Mouse (Mus musculus) embryo, embryonic 10 days (tissue): ENCODE results near the gene Cryba2.
A peak's percentile ranks its signal among the peaks of the same experiment; 100 is the strongest.

Experiments used
- DNase-seq: peaks from one replicate; pipeline ENCODE4 v3.0.0-alpha.2; 2015; ENCODE audit warnings: low spot score

Cryba2 gene

GRCm38 (mm10) chr1:74884196-74885141, 8.5 kb downstream of the Cryba2 start:
- DNase-seq = peak; percentile 41

GRCm38 (mm10) chr1:74883441-74883840, 9.5 kb downstream of the Cryba2 start:
- DNase-seq = no peak

- DNase-seq = peak; percentile 23
These were observed 10.1 kb downstream of the Cryba2 start for GRCm38 (mm10) chr1:74882828-74883227.

DNA sequence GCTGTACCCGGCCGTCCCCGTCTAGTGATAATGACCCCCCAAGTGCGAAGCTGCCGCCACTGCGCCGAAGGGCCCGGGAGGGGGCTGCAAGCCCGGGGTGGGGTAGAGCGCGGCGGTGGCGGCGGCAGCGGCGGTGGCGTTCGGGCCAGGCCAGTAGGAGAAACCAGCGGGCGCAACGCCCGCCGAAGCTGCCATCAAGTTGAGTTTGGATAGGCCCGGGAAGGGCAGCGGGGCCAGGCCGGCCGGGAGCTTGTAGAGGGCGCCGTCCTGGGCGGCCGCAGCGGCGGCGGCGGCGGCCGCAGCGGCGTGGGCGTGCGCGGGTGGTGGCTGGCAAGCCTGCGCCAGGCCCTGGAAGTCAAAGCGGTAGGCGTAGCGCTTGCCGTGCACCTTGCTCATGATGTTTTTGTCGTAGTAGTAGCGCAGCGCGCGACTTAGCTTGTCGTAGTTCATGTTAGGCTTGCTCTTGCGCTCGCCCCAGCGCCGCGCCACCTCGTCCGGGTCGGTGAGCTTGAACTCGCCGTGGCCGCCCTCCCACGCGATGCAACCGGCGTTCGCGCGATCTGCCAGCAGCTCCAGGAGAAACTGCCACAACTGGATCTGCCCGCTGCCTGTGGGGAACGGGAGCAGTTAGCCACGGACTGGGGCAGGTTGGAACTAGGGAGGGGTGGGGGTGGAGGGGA, 10.7 kb downstream of the Cryba2 start:
- peak; percentile 28 for DNase-seq

GRCm38 (mm10) chr1:74880785-74881360, 12.1 kb downstream of the Cryba2 start:
- peak; percentile 92 for DNase-seq

- no peak for DNase-seq
These were observed 15.7 kb downstream of the Cryba2 start for GRCm38 (mm10) chr1:74877199-74877598.

DNA sequence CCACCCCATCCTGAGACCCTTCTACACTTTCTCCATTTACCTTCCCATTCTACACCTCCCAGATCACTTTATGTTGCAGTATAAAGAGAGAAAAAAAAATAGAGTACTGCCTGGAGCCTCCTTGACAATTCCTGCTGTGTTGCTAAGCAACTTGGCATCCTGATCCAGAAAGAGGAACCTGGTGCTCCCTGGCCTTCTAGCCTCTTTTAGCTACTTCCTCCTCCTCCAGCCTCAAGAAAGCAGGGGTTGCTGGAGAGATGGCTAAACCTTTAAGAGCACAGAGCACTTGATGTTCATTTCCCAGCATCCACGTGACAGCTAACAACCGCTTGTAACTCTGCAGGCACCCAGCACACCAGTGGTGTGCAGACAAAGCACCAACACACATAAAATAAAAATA, 20.7 kb downstream of the Cryba2 start:
- DNase-seq = no peak

DNA sequence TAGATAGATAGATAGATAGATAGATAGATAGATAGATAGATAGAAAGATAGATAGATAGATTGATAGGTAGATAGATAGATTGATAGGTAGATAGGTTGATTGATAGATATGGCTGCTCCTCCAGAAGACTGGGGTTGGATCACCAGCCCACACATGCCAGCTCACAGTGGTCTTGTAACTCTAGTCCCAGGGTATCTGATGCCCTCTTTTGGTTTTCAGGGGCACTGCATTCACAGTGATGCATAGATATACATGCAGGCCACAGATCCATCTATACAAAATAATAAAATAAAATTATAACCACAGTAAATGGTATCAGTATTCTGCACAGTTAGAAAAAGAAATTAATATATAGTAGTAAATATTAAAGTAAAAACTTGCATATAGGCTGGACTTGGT, 31.2 kb downstream of the Cryba2 start:
- DNase-seq = no peak

GRCm38 (mm10) chr1:74859223-74859984, 33.5 kb downstream of the Cryba2 start:
- DNase-seq = no peak

DNA sequence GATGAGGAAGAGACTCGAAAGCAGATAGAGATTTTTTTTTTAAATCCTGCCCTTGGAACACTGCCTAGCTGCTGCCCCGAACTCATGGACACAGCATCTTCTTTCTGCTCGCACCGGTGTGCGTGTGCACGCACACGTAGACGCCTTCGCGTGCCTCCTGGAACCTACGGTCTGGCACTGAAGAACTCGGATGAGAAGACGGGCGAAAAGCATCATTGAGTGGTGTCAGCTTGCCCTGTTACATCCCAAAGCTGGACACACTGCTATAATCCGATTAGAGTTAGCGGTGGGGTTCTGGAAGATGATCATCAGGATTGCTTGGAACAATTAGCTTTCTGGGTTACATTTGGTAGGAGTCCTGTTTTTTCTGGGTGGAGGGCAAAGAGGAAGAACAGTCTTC, 34.1 kb downstream of the Cryba2 start:
- DNase-seq = no peak

- DNase-seq = peak; percentile 90
These were observed 34.7 kb downstream of the Cryba2 start for GRCm38 (mm10) chr1:74858171-74858719.

GRCm38 (mm10) chr1:74857677-74858076, 35.3 kb downstream of the Cryba2 start:
- DNase-seq = no peak

DNA sequence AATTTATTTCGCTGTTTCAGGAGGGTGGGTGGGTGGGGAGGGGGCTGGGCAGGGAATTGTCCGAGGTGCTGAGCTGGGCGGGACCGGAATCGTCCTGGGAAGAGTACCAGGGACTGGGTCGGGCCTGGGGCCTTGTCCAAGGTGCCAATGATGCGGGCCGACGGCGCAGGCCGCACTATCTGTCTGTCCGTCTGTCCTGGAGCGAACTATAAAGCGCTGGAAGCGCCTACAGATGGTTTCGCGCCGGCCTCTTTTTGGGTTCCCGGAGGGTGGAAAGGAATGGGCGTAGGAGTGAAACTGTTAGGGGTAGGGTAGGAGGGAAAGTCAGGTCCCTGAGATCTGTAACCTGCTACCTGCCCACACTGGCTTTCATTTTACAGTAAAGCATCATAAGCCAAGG, 35.7 kb downstream of the Cryba2 start:
- DNase-seq = no peak

- no peak for DNase-seq
These were observed 36.2 kb downstream of the Cryba2 start for GRCm38 (mm10) chr1:74856791-74857190.

DNA sequence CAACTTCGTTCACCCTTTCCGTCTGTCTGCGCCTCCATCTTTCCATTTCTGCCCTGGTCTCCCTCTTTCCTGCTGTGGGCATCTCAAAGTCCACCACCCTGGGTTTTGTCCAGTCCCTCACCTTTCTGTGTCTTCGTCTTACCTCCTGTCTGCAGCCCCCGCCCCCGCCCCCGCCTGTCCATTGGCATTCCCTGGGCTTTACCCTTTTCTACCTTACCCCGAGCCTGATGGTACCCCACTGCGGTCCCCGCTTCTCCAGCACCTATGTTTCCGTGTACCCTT, 36.6 kb downstream of the Cryba2 start:
- no peak for DNase-seq

GRCm38 (mm10) chr1:74855651-74856438, 37.1 kb downstream of the Cryba2 start:
- DNase-seq = peak; percentile 23

DNA sequence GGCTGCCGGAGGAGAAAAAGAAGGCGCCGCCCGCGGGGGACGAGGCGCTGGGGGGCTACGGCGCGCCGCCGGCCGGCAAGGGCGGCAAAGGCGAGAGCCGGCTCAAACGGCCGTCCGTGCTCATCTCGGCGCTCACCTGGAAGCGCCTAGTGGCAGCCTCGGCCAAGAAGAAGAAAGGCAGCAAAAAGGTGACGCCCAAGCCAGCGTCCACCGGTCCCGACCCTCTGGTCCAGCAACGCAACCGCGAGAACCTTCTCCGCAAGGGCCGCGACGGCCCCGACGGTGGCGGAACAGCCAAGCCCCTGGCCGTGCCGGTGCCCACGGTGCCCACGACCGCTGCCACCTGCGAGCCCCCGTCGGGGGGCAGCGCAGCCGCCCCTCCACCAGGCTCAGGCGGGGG, 37.8 kb downstream of the Cryba2 start:
- peak; percentile 50 for DNase-seq

DNA sequence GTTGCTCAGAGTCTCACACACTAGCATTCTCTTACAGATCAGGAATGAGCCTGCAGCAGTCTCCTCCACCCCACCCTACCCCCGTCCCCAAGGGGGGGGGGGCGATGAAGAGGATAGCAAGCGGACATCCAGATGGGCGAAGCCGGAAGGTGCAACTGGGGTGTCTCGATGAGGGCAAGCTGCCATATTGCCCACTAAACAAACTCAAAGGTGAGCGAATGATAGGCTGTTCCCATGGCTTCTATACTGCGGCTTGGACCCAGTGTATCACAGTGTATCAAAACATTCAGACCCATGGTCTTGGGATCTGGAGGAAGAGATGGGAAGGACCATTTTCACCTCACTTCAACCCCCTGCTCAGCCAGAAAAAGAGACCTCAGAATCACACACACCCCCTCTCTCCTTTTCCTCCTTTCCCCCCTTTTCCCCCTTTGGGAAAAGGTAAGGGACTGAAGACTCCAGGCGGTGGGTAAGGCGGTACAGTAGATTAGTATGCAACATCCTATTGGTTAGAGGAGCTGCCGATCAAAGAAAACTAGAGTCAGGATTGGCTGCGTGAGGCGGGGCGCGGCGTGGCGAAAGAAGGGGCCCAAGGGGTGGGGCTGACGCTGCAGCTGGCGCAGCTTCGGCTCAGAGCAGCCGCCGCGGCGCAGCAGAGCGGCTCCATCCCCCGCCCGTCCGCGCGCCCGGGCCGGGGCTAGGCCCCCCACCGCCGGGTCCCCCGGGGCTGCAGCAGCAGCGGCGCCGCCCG, 38.5 kb downstream of the Cryba2 start, which contains the start of gene Cdk5r2:
TSS of gene Cdk5r2 (plus strand) at position 629 of the 751 bp plus-strand sequence.
- DNase-seq = peak; percentile 97

GRCm38 (mm10) chr1:74851001-74851775, 41.8 kb downstream of the Cryba2 start:
- peak; percentile 40 for DNase-seq

DNA sequence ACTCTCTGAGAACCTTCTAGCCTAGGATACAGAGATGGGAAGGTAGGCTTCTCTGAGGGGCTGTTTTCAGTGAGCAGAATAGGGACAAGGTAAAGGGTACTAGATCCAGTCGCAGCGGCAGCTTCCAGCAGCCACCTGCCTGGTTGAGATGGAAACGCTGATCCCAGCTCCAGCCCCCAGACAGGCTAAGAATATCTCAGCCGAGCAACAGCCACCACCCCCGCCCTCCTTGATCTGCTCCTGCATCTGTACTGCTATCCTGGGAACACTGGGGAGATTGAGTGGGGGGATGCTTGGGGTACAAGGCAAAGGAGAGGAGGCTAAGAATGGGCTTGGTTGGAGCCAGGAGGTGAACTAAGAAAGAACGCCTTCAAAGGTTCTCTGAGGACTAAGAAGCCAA, 42.7 kb downstream of the Cryba2 start:
- DNase-seq = no peak
